Mouse (Mus musculus) ES-Bruce4 (cell line): Measurements from ENCODE around the gene Hoxa1. TPM values are rescaled to one million over a fixed set of nuclear protein-coding genes. Genes with fewer than 3 reads are reported as not detected.

Experiments
- H3K27ac ChIP-seq: 2 replicates; pipeline ENCODE4 v1.5.1; 2012; ENCODE audit warnings: low read length, inconsistent platforms; ENCODE audit not compliant: insufficient read depth
- H3K27me3 ChIP-seq: 2 replicates; pipeline ENCODE4 v1.6.1; 2012; ENCODE audit warnings: mild to moderate bottlenecking, low read length, inconsistent platforms; ENCODE audit not compliant: control insufficient read depth, poor library complexity, insufficient read depth, severe bottlenecking
- H3K36me3 ChIP-seq: 2 replicates; pipeline ENCODE4 v1.6.1; 2012; ENCODE audit warnings: inconsistent platforms, mild to moderate bottlenecking, low read length, moderate library complexity; ENCODE audit not compliant: control insufficient read depth, poor library complexity, insufficient read depth, severe bottlenecking
- H3K4me1 ChIP-seq: one replicate; pipeline ENCODE4 v1.8.1; 2011; ENCODE audit warnings: low read length; ENCODE audit not compliant: control insufficient read depth, insufficient read depth
- H3K4me3 ChIP-seq: 2 replicates; pipeline ENCODE4 v1.5.1; 2011; ENCODE audit warnings: low read depth, mild to moderate bottlenecking, low read length
- H3K9ac ChIP-seq: 2 replicates; pipeline ENCODE4 v1.6.1; 2012; ENCODE audit warnings: low read depth, mild to moderate bottlenecking, inconsistent platforms; ENCODE audit not compliant: poor library complexity, severe bottlenecking
- H3K9me3 ChIP-seq: replicated peaks from 2 replicates; pipeline ENCODE4 v1.6.1; 2012; ENCODE audit warnings: mild to moderate bottlenecking, low read length, inconsistent platforms; ENCODE audit not compliant: control insufficient read depth, poor library complexity, insufficient read depth, severe bottlenecking
- CTCF ChIP-seq: IDR thresholded peaks from one replicate; pipeline ENCODE4 v1.8.1; 2011; ENCODE audit warnings: low read depth, low read length
- EP300 ChIP-seq: IDR thresholded peaks from 2 replicates; pipeline ENCODE4 v1.6.1; 2011; ENCODE audit warnings: low read depth, low read length; ENCODE audit not compliant: insufficient read depth
- POLR2A ChIP-seq: IDR thresholded peaks from one replicate; pipeline ENCODE4 v1.8.1; 2011; ENCODE audit warnings: low read length; ENCODE audit not compliant: insufficient read depth
- polyA plus RNA-seq: library from polyadenylated mRNA; stranded (reverse); fragments of >200 nt; gene quantifications from 2 replicates; pipeline ENCODE4 v1.2.4, GENCODE M21; 2011; ENCODE audit warnings: low read depth; ENCODE audit not compliant: missing spikeins, insufficient read depth, insufficient read length

Gene Hoxa1
- polyA plus RNA-seq, 1 experiment = 2.9 TPM

GRCm38 (mm10) chr6:52167176-52167575, 9.1 kb upstream of the Hoxa1 start:
- no peak overlapping the region for H3K9ac ChIP-seq
- no peak overlapping the region for H3K27ac ChIP-seq
- H3K4me3 ChIP-seq = no peak overlapping the region
- peaks cover 2% of the 10 kb centered on the region for H3K4me1 ChIP-seq
- peaks cover 64% of the 10 kb centered on the region for H3K27me3 ChIP-seq
- no peaks in the 10 kb centered on the region for H3K36me3 ChIP-seq
- TF ChIP-seq CTCF = no peak
- no peak for TF ChIP-seq POLR2A
- no peak for TF ChIP-seq EP300
- H3K9me3 ChIP-seq = no peaks in the 10 kb centered on the region

GRCm38 (mm10) chr6:52166431-52167077, 8.4 kb upstream of the Hoxa1 start:
- H3K27ac ChIP-seq = no peak overlapping the region

GRCm38 (mm10) chr6:52165441-52166370, 7.6 kb upstream of the Hoxa1 start:
- TF ChIP-seq POLR2A (no peak), EP300 (no peak), CTCF (no peak)
- Histone ChIP-seq H3K36me3 (no peaks in the 10 kb centered on the region), H3K27me3 (peaks cover 57% of the 10 kb centered on the region), H3K27ac (no peak overlapping the region), H3K9me3 (no peaks in the 10 kb centered on the region), H3K4me1 (peaks cover 2% of the 10 kb centered on the region), H3K9ac (no peak overlapping the region), H3K4me3 (no peak overlapping the region)

More at GRCm38 (mm10) chr6:52166431-52167077, 8.4 kb upstream of the Hoxa1 start:
- Histone ChIP-seq H3K9me3 (no peaks in the 10 kb centered on the region), H3K27me3 (peaks cover 58% of the 10 kb centered on the region), H3K36me3 (no peaks in the 10 kb centered on the region), H3K4me1 (peaks cover 2% of the 10 kb centered on the region), H3K9ac (no peak overlapping the region), H3K4me3 (no peak overlapping the region)
- TF ChIP-seq POLR2A (no peak), EP300 (no peak), CTCF (no peak)

DNA sequence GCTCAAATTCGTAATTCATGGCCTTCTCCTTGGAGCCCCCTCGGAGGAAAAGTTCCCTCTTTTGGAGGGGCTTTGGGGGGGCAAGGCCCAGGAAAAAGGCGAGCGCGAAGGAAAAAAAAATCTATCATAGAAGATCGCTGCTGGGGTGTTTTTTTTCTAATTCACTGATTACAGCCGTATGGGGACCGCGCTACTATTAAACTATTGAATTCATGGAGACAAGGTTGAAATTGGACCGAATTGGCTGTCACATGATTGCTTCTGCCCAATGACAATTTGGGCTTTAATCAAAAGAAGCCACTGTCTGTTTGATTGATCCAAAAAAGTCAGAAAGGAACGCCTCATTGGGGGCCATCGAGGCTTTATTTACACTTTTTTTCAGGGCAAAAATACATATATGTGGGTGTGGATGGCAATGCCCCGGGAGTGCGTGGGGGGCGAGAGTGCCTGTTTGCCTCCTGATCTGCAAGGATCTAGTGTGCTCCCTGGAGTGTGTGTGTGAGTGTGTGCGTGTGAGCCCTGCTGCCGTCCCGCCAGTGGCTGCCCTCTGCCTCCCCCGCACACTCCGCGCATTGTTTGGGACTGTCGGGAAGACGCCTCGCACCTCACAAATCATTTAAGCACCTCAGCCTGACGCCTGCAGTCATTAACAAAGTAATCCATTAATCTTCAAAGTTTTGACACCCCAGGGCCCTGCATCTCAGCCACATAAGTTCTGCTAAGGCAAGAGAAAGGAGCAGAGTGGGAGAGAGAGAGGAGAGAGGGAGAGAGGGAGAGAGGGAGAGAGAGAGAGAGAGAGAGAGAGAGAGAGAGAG, 6.7 kb upstream of the Hoxa1 start, which contains the start of gene Hoxa2:
Gene Hoxa2 (minus strand): TSS at position 206 of the 815 bp plus-strand sequence.
- Histone ChIP-seq H3K4me1 (peaks cover 4% of the 10 kb centered on the region), H3K27ac (no peak within 1 kb of the TSS), H3K9me3 (no peaks in the 10 kb centered on the region), H3K4me3 (peak within 1 kb of the TSS; percentile 16; the same call in 1 of the 2 replicates), H3K9ac (peak within 1 kb of the TSS; percentile 21; the same call in 1 of the 2 replicates), H3K27me3 (peaks cover 51% of the 10 kb centered on the region), H3K36me3 (no peaks in the 10 kb centered on the region)
- no peak for TF ChIP-seq POLR2A

DNA sequence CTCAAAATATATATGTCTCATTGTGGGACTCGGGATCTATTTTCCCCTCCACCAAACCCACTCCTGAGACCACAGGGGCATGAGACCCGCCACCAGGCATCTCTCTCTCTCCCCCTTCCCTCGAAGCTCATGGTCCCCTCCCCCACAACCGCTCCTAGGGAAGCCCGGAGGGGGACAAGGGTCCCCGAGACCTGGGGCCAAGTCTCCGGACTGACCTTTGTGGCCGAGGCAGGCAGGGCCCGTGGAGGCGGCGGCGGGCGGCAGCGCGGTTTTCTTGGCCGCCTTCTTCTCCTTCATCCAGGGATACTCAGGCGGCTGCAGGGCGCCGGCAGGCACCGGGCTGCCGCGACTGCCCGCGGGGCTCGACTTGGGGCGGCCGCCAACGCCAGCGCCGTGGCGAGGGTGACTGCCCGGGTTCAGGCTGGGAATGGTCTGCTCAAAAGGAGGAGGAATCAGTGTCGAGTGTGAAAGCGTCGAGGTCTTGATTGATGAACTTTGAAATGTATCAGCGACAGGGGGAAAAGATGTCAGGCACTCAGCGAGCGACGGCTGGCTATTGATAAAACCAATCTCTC, 6.0 kb upstream of the Hoxa1 start:
- Histone ChIP-seq H3K9ac (peak overlapping the region; percentile 21; the same call in 1 of the 2 replicates), H3K4me3 (peak overlapping the region; percentile 16; the same call in 1 of the 2 replicates), H3K4me1 (peaks cover 7% of the 10 kb centered on the region), H3K27me3 (peaks cover 47% of the 10 kb centered on the region), H3K36me3 (no peaks in the 10 kb centered on the region), H3K27ac (no peak overlapping the region), H3K9me3 (no peaks in the 10 kb centered on the region)
- no peak for TF ChIP-seq EP300
- no peak for TF ChIP-seq CTCF
- TF ChIP-seq POLR2A = no peak
